Mouse (Mus musculus): ENCODE data around the gene Decr2.
"Not testable (repeated sequence)": the region's sequence is repeated elsewhere in the genome, so short reads cannot be mapped to it uniquely, and the experiment has no call there.

Decr2 gene

DNA sequence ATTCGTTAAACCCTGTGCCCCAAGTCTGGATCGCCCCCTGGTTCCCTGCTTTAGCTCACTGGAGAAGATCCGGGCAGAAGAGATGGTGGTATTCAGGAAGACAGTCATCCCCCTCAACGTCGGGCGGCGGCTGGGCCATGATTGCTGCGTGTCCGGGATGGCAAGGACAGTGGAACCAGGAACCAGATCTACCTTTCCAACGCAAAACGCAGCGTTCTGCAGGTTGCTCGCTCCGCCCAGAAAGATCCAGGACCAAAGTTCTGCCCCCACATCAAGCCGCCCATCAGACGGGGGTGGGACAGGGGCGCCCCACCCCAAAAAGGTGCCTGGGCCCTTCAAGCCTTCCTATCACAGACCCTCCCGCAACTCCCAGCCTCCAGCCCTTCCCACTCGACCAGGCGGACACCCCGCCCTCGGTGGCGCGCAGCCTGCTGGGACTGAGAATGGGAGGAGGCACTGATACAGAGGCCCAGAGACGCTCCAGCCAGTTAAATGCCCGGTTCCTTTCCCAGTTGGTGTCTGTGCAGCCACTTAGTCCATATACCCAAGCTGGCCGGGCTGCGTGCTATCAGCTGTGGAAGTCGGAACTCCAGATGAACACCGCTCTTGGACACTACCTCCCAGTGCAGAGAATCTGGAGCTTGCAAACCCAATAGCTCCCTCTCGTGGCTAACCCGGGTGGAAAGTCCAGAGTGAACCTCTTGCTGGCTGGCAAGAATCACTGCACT is at the start of gene Decr2:
TSS of gene Decr2 (minus strand) at position 433 of the 728 bp plus-strand sequence.
- DNase-seq (ENCODE audit: low read depth, low spot score): peak; percentile 92

DNA sequence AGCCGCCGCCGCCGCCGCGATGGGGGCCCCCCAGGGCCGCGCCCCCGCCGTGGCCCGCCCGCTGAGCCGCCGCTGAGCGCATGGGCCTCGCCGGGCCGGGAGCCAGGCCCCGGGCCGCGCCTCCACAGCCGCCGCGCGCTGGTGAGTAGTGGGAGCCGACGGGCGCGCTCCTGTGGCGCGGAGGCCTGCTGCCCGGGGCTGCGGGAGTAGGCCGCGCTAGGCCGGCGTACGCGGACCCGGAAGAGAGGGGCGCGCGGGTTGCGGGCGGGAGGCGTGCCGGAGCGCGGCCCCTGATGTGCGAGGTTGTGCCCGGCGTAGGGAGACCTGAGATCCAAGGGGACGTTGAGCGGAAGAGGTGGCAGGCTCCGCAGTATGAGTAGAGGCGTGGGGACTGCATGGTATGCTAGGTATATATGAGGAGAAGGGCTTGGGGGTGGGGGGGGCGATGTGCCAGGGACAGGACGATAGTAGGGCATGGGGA is 48.8 kb upstream of the Decr2 start:
- DNase-seq (ENCODE audit: low read depth, low spot score): no peak

GRCm38 (mm10) chr17:26138239-26138836 is 48.2 kb upstream of the Decr2 start, which contains the start of gene Axin1:
TSS of gene Axin1 (plus strand) at chr17:26138688.
- peak; percentile 95 for DNase-seq (ENCODE audit: low read depth, low spot score)

- no peak for DNase-seq (ENCODE audit: low read depth, low spot score)
These were observed 47.6 kb upstream of the Decr2 start for GRCm38 (mm10) chr17:26137751-26138130.

GRCm38 (mm10) chr17:26137106-26137750 is 47.1 kb upstream of the Decr2 start:
- DNase-seq (ENCODE audit: low read depth, low spot score): no peak

GRCm38 (mm10) chr17:26131856-26132853 is 42.0 kb upstream of the Decr2 start:
- no peak for DNase-seq (ENCODE audit: low read depth, low spot score)

DNA sequence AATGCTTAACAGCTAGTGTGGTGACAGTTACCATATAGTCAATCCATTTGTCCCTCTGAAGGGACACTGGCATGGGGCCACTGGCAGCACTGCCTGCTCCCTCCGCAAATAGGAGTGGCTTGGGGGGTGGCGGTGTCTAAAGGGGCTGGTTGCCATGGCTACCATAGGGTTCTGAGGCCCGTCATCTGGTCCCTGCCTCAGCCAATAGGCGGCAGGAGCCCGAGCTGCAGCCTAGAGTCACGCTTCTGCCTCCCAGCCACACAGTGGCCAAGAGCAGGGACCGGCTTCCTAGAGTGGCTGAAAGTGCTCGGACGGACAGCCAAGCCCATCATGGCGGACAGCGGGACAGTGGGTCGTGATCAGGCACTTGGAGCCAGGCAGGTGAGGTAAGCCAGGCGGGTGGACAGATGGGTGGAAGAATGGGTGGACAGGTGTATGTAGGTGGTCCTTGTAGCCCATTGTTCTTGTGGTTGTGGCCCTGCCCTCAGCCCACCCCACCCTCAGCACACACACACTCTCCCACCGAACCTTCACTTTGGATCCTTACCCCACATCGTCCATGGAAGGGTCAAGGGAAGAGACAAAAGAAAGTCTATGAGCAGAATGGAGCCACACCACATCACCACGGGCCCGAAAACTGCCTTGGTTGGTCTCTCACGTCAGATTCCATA is 41.1 kb upstream of the Decr2 start:
- DNase-seq (ENCODE audit: low read depth, low spot score): peak; percentile 10

DNA sequence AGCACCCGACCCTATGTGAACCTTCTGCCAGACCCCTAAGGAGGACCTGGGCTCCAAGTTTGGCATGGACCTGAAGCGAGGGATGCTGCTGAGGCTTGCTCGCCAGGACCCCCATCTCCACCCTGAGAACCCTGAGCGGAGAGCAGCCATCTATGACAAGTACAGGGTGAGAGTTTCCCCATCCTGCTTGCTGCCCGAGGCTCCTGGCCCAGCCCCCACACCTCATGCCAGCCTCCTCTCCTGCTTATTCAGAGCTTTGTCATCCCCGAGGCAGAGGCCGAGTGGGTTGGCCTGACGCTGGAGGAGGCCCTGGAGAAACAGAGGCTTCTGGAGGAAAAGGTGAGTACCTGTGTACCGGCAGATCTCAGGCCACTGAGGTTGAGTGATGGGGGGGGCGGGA is 35.1 kb upstream of the Decr2 start:
- DNase-seq (ENCODE audit: low read depth, low spot score): no peak

DNA sequence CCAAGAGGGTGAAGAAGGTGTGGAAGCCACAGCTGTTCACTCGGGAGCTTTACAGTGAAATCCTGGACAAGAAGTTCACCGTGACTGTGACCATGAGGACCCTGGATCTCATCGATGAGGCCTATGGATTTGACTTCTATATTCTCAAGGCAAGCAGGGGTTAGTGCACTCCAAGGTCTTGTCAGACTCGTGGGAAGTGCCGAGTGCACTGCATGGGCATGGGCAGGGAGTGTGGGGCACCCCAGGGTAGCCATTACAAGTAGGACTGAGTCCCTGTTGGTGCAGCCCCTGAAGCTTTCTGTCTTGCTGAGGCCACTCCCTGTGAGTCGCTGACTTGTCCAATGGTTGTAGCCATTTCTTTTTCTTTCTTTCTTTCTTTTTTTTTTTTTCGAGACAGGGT is 34.4 kb upstream of the Decr2 start:
- no peak for DNase-seq (ENCODE audit: low read depth, low spot score)

- peak; percentile 97 for DNase-seq (ENCODE audit: low read depth, low spot score)
These were observed 33.1 kb upstream of the Decr2 start, which contains the start of gene Mrpl28 for GRCm38 (mm10) chr17:26123267-26123684. TSS of gene Mrpl28 (plus strand) at chr17:26123500.

- DNase-seq (ENCODE audit: low read depth, low spot score): no peak
These were observed 32.4 kb upstream of the Decr2 start for GRCm38 (mm10) chr17:26122431-26123140.

DNA sequence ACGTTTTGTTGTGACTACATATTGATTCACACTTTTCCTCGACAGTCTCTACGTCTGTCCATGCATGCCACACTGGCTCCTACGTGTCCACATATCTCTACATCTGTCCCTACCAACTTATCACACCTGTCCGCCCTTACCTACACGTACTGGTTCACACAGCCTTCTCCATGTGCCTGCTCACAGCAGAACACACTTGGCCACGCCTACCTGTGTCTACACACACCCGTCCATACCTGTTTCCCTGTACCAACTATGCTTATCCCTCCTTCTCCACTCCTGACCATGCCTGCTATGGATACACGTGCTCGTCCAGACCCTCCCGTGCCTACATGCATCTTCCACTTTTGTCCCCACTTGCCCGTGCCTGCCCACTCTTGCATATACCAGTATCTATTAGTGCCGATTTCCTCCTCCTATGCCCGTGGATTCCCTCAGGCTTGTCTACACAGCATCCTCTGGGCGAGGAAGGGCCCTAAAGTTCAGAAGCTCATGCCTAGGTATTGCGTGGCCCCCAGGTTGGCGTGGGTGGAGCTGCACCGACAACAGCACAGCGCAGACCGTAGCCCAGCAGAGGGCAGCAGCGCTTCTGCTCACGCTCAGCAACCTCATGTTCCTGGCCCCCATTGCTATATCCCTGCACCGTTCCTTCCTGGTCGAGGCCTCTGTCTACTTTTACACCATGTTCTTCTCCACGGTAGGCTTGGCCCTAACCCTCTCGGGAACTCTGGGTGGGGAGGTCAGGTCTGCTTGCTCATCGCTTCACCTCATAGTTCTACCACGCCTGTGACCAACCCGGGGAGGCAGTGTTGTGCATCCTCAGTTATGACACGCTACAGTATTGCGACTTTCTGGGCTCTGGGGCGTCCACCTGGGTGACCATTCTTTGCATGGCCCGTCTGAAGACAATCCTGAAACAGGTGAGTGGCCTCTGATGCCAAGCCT is 29.9 kb upstream of the Decr2 start:
- peak; percentile 59 for DNase-seq (ENCODE audit: low read depth, low spot score)

DNA sequence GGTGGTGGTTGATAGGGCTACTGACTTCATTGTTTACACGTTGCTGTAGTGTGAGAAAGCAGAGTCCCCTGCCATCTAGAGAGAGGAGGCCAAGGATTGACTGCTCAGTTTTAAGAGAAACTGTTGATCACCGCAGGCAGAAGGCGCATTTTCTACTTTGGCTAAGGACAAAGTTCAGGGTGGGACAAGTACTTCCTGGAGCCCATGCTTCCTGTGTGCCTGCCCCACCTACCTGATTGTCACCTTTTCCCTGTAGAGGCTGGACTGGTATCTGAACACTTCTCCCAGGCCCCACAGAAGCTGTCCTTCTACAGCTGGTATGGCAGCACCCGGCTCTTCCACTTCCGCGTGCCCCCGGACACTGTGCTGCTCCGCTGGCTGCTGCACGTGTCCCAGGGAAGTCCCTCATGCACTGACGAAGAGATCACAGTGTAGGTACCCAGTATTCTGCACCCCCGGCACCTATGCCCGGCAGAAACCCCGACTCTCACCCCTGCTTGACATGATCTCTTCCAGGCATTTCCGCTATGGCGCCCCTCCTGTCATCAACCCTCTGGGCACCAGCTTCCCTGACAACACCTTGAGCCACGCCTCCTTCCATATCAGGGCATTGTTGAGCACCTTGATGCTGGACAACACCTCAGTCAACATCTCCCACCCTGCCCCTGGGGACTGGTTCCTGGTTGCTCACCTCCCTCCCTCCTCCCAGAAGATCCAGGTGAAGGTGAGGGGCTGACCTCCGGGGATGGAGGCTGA is 26.5 kb upstream of the Decr2 start:
- no peak for DNase-seq (ENCODE audit: low read depth, low spot score)

DNA sequence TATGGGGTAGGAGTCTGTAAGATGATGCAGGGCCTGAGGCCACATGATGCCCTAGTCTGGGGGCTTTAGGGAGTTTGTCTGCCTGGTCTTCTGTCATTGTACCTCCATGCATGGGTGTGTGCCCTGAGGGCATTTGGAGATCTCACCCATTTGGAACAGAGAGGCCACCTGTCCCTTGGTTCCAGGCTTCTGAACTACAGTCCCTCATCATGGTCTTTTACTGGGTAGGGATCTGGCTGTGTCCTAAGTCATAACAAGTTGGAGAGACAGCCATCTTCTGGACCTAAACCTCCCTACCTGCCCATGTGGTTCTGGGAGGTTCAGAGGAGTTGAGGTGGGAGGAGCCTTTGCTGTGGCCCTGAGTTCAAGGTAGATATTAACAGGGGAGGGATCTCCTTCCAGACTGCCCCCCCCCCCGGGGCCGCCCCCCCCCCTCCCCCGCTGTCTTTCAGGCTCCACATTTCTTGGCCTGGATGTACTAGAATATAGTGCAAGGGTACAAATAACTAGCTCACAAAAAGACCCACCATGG is 25.9 kb upstream of the Decr2 start:
- DNase-seq (ENCODE audit: low read depth, low spot score): no peak

DNA sequence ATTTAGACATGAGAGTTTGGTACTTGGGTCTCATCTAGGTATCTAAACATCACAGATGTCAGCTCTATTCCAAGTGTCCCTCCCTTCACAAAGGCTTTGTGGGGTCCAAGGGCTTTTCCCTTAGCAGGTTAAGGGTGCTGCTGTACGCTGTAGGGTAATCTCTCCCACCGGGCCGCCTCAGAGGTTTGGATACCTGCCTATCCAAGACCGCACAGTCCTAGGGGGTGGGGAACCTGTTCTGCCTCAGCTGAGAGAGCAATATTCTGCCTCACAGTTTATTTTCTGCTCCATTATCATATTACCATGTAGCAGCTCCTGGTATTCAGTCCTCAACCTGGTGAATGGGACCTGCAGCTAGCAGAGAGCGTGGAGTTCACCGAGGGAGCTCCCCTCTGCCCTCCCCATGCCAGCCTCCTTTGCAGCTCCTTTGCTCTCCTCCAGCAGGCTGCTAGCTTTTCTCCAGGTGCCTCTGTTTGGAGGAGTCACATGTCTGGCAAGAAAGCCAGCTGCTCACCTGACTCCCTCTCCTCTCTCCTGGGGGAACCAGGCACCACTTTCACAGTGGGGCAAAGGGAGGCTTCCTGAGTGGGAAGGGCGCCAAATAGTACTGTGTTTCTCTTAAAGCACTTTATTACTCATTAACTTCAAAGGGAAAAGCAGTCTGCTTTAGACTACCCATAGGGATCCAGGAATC is 25.2 kb upstream of the Decr2 start:
- no peak for DNase-seq (ENCODE audit: low read depth, low spot score)

GRCm38 (mm10) chr17:26114461-26114860 is 24.3 kb upstream of the Decr2 start:
- DNase-seq (ENCODE audit: low read depth, low spot score): not testable (repeated sequence)

GRCm38 (mm10) chr17:26114061-26114460 is 23.9 kb upstream of the Decr2 start:
- no peak for DNase-seq (ENCODE audit: low read depth, low spot score)

All from telencephalon, adult 2 months (tissue).